Mouse (Mus musculus) CH12.LX (cell line): ENCODE measurements at regions not wholly inside any gene's neighbourhood (a gene's known extent, or its start where the extent isn't known, plus 50 kb on each side); places are given as distances from the start of the nearest gene placed in this dataset.

Experiments
- DNase-seq: peaks from one replicate; pipeline ENCODE4 v3.0.0-alpha.2; 2013; ENCODE audit errors: extremely low read depth
- H3K27ac ChIP-seq: 2 replicates; pipeline ENCODE4 v1.5.1; 2012; ENCODE audit warnings: low read depth, mild to moderate bottlenecking, control low read depth, moderate library complexity; ENCODE audit not compliant: insufficient read depth
- H3K27me3 ChIP-seq: replicated peaks from 2 replicates; pipeline ENCODE3; 2012; ENCODE audit warnings: inconsistent platforms
- H3K36me3 ChIP-seq, 2 experiments: replicated peaks in 1 of 2; 2 replicates each; pipeline versions ENCODE3 to v1.6.1; 2012; ENCODE audit warnings: inconsistent platforms in 1 of 2, low read length in 1 of 2, mild to moderate bottlenecking in 1 of 2, mixed read lengths in 1 of 2, moderate library complexity in 1 of 2; ENCODE audit not compliant: control insufficient read depth in 1 of 2, insufficient read depth in 1 of 2
- H3K4me1 ChIP-seq, 2 experiments: 2 replicates each; pipeline ENCODE4 v1.6.1; 2012; ENCODE audit warnings: inconsistent platforms in 1 of 2, moderate library complexity in 1 of 2; ENCODE audit not compliant: insufficient read depth in 2 of 2, control insufficient read depth in 1 of 2
- H3K4me2 ChIP-seq: 2 replicates; pipeline ENCODE4 v1.6.1; 2012; ENCODE audit warnings: low read depth, mild to moderate bottlenecking, control low read depth; ENCODE audit not compliant: poor library complexity, insufficient read depth, severe bottlenecking
- H3K4me3 ChIP-seq, 3 experiments: fragments of 150-350 bp in 1 of 3; sonication (generic) in 1 of 3; replicated peaks in 1 of 3; 2 replicates each; pipeline versions ENCODE3 to v1.5.1; 2011 to 2012; ENCODE audit warnings: low read depth in 2 of 3, low read length in 2 of 3, mild to moderate bottlenecking in 2 of 3, moderate library complexity in 2 of 3, control low read depth in 1 of 3, improper control_type of control experiment in 1 of 3, inconsistent platforms in 1 of 3, mixed read lengths in 1 of 3; ENCODE audit not compliant: poor library complexity in 1 of 3
- H3K79me2 ChIP-seq: replicated peaks from 2 replicates; pipeline ENCODE4 v1.6.1; 2012; ENCODE audit warnings: mild to moderate bottlenecking, moderate library complexity; ENCODE audit not compliant: control insufficient read depth, poor library complexity, insufficient read depth, severe bottlenecking; ENCODE audit errors: extremely low read depth
- H3K9ac ChIP-seq: 2 replicates; pipeline ENCODE4 v1.6.1; 2012; ENCODE audit warnings: low read depth, mild to moderate bottlenecking, control low read depth, moderate library complexity; ENCODE audit not compliant: insufficient read depth
- H3K9me3 ChIP-seq: replicated peaks from 2 replicates; pipeline ENCODE3; 2012; ENCODE audit warnings: low read length, inconsistent platforms, mixed read lengths
- CHD1 ChIP-seq: IDR thresholded peaks from 2 replicates; pipeline ENCODE4 v1.6.1; 2012; ENCODE audit warnings: low read depth, low read length, improper control_type of control experiment, inconsistent platforms
- E2F4 ChIP-seq: IDR thresholded peaks from 2 replicates; pipeline ENCODE4 v1.6.1; 2011; ENCODE audit warnings: low read depth, low read length, improper control_type of control experiment; ENCODE audit not compliant: insufficient replicate concordance
- ELF1 ChIP-seq: IDR thresholded peaks from 2 replicates; pipeline ENCODE4 v1.6.1; 2014; ENCODE audit warnings: low read depth, mild to moderate bottlenecking, inconsistent platforms, low read length, improper control_type of control experiment
- EP300 ChIP-seq: IDR thresholded peaks from 2 replicates; pipeline ENCODE4 v1.6.1; 2011; ENCODE audit warnings: low read length, improper control_type of control experiment
- ETS1 ChIP-seq: conservative IDR thresholded peaks from 2 replicates; pipeline ENCODE4 v1.6.1; 2012; ENCODE audit warnings: low read depth, mild to moderate bottlenecking, inconsistent platforms, low read length, improper control_type of control experiment, moderate library complexity
- GABPA ChIP-seq: IDR thresholded peaks from 2 replicates; pipeline ENCODE4 v1.6.1; 2012; ENCODE audit warnings: low read depth, low read length, improper control_type of control experiment, inconsistent platforms; ENCODE audit not compliant: insufficient replicate concordance
- JUN ChIP-seq: IDR thresholded peaks from 2 replicates; pipeline ENCODE4 v1.6.1; 2011; ENCODE audit warnings: low read depth, mild to moderate bottlenecking, low read length, improper control_type of control experiment, moderate library complexity; ENCODE audit not compliant: insufficient read depth
- JUND ChIP-seq: conservative IDR thresholded peaks from 2 replicates; pipeline ENCODE4 v1.6.1; 2011; ENCODE audit warnings: low read depth, low read length, improper control_type of control experiment
- MAFK ChIP-seq: IDR thresholded peaks from 2 replicates; pipeline ENCODE4 v1.6.1; 2011; ENCODE audit warnings: low read length, improper control_type of control experiment; ENCODE audit not compliant: insufficient replicate concordance
- MAX ChIP-seq: IDR thresholded peaks from 2 replicates; pipeline ENCODE4 v1.6.1; 2011; ENCODE audit warnings: low read length, improper control_type of control experiment
- MYC ChIP-seq: IDR thresholded peaks from 2 replicates; pipeline ENCODE4 v1.6.1; 2011; ENCODE audit warnings: low read depth, mild to moderate bottlenecking, improper control_type of control experiment, low read length
- NELFE ChIP-seq: IDR thresholded peaks from 2 replicates; pipeline ENCODE4 v1.6.1; 2011; ENCODE audit warnings: low read depth, low read length, improper control_type of control experiment
- NRF1 ChIP-seq: IDR thresholded peaks from 2 replicates; pipeline ENCODE4 v1.6.1; 2014; ENCODE audit warnings: low read depth, mild to moderate bottlenecking, inconsistent platforms, low read length, improper control_type of control experiment, moderate library complexity
- PAX5 ChIP-seq: IDR thresholded peaks from 2 replicates; pipeline ENCODE4 v1.6.1; 2012; ENCODE audit warnings: low read length, inconsistent platforms, mixed read lengths
- RAD21 ChIP-seq: IDR thresholded peaks from 2 replicates; pipeline ENCODE4 v1.6.1; 2011; ENCODE audit warnings: low read depth, mild to moderate bottlenecking, low read length, improper control_type of control experiment, moderate library complexity
- SIN3A ChIP-seq: IDR thresholded peaks from 2 replicates; pipeline ENCODE4 v1.6.1; 2012; ENCODE audit warnings: low read length, improper control_type of control experiment, inconsistent platforms
- TBP ChIP-seq: conservative IDR thresholded peaks from 2 replicates; pipeline ENCODE4 v1.6.1; 2011; ENCODE audit warnings: low read depth, low read length, improper control_type of control experiment
- UBTF ChIP-seq: IDR thresholded peaks from 2 replicates; pipeline ENCODE4 v1.6.1; 2012; ENCODE audit warnings: low read depth, mild to moderate bottlenecking, inconsistent platforms, low read length, improper control_type of control experiment, moderate library complexity
- USF2 ChIP-seq: conservative IDR thresholded peaks from 2 replicates; pipeline ENCODE4 v1.6.1; 2011; ENCODE audit warnings: low read depth, low read length, improper control_type of control experiment
- ZC3H11A ChIP-seq: IDR thresholded peaks from 2 replicates; pipeline ENCODE4 v1.6.1; 2012; ENCODE audit warnings: low read depth, mild to moderate bottlenecking, inconsistent platforms, low read length, improper control_type of control experiment
- ZNF384 ChIP-seq: IDR thresholded peaks from 2 replicates; pipeline ENCODE4 v1.6.1; 2012; ENCODE audit warnings: low read depth, low read length, improper control_type of control experiment, inconsistent platforms
- dilution Hi-C: fragments of 300-500 bp; cut with MboI; formaldehyde crosslinking; loops from 2 replicates; pipeline ENCODE4 v1.14.3; 2020; ENCODE audit warnings: low sequenced_read_pairs; ENCODE audit not compliant: extremely low pct_unique_long_range_greater_than_20kb, extremely low pct_ligation_motif_present
- in situ Hi-C: fragments of 300-500 bp; cut with MboI; formaldehyde crosslinking; loops from 3 replicates; pipeline ENCODE4 v1.14.3; 2019; ENCODE audit warnings: low sequenced_read_pairs, low pct_ligation_motif_present, low pct_unique_long_range_greater_than_20kb, mixed read lengths

- Histone ChIP-seq H3K9me3 (peaks cover 33% of the 10 kb centered on the region), H3K36me3 (no peaks in the 10 kb centered on the region), H3K79me2 (no peaks in the 10 kb centered on the region), H3K4me3 (no peak overlapping the region), H3K9ac (no peak overlapping the region), H3K4me2 (no peak overlapping the region), H3K27me3 (no peaks in the 10 kb centered on the region), H3K27ac (no peak overlapping the region), H3K4me1 (no peaks in the 10 kb centered on the region)
- TF ChIP-seq ZNF384 (no peak), E2F4 (no peak), PAX5 (no peak), TBP (no peak), MAFK (no peak), NRF1 (no peak), SIN3A (no peak)
- in situ Hi-C loops = no loop called here
- dilution Hi-C loops = no loop called here
- DNase-seq = no peak
Measured at GRCm38 (mm10) chr1:19766879-19767278, 558.2 kb downstream of the Tfap2b start.

- no peaks in the 10 kb centered on the region for H3K36me3 ChIP-seq
- H3K4me3 ChIP-seq = no peak overlapping the region
- no peaks in the 10 kb centered on the region for H3K27me3 ChIP-seq
- DNase-seq = no peak
- H3K9ac ChIP-seq = no peak overlapping the region
- H3K79me2 ChIP-seq = no peaks in the 10 kb centered on the region
- peaks cover 57% of the 10 kb centered on the region for H3K9me3 ChIP-seq
- H3K4me1 ChIP-seq = no peaks in the 10 kb centered on the region
- TF ChIP-seq MYC (no peak), ETS1 (no peak), NRF1 (no peak), NELFE (no peak), RAD21 (no peak), JUND (no peak), JUN (no peak), TBP (no peak)
- no peak overlapping the region for H3K27ac ChIP-seq
- H3K4me2 ChIP-seq = no peak overlapping the region
- dilution Hi-C loops = no loop called here
- in situ Hi-C loops = no loop called here
Measured at GRCm38 (mm10) chr1:19772266-19772665, 563.6 kb downstream of the Tfap2b start.

DNA sequence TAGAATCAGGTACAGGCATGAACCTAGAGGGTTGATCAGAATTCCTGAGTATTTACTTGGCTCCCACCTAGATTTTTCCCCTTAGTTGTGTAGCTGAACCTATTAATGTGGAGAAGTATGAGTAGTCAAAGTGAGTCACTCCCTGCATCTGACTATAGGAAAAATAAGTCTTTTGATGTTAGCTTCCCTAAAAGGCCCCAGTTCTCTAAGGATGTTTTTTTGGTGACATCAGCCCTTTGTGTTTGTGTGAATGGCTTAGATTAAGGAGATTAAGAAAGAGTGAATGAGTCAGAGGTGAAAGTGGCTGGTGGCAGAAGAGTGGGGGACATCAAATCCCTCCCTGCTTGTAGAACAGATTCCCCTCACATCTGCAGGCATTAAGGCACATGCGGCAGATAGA is 565.8 kb downstream of the Tfap2b start:
- no peak overlapping the region for H3K4me2 ChIP-seq
- in situ Hi-C loops (no loop called here), dilution Hi-C loops (no loop called here)
- H3K36me3 ChIP-seq = no peaks in the 10 kb centered on the region
- H3K4me1 ChIP-seq = no peaks in the 10 kb centered on the region
- no peak overlapping the region for H3K4me3 ChIP-seq
- H3K27me3 ChIP-seq = no peaks in the 10 kb centered on the region
- DNase-seq = no peak
- no peak for TF ChIP-seq TBP
- TF ChIP-seq EP300 = no peak
- TF ChIP-seq SIN3A = no peak
- TF ChIP-seq MAX = no peak
- no peak for TF ChIP-seq UBTF
- TF ChIP-seq E2F4 = no peak
- no peak for TF ChIP-seq ETS1
- TF ChIP-seq PAX5 = no peak
- no peak for TF ChIP-seq CHD1
- TF ChIP-seq ELF1 = no peak
- TF ChIP-seq USF2 = no peak
- TF ChIP-seq JUN = no peak
- TF ChIP-seq GABPA = no peak
- TF ChIP-seq ZC3H11A = no peak
- H3K9ac ChIP-seq = no peak overlapping the region
- H3K9me3 ChIP-seq = peaks cover 48% of the 10 kb centered on the region
- no peaks in the 10 kb centered on the region for H3K79me2 ChIP-seq
- no peak overlapping the region for H3K27ac ChIP-seq
